Mouse (Mus musculus) forebrain, embryonic 14.5 days (tissue): ENCODE data around the gene Ttc7. TPM values are rescaled to one million over a fixed set of nuclear protein-coding genes. Genes with fewer than 3 reads are reported as not detected.

ENCODE experiments used
- ATAC-seq: fragments of 200-750 bp; cut with Nextera tagmentation; 2 replicates; pipeline ENCODE4 v1.8.0; 2017; ENCODE audit warnings: mild to moderate bottlenecking, moderate library complexity
- DNase-seq: peaks from one replicate; pipeline ENCODE4 v3.0.0-alpha.2; 2015; ENCODE audit warnings: low spot score
- H3K27ac ChIP-seq: fragments of 300-500 bp; sonication (generic); 2 replicates; pipeline ENCODE4 v1.5.1; 2014; ENCODE audit warnings: low read depth, mild to moderate bottlenecking, control low read depth, low read length, moderate library complexity
- H3K27me3 ChIP-seq: fragments of 300-500 bp; sonication (generic); replicated peaks from 2 replicates; pipeline ENCODE4 v1.6.1; 2014; ENCODE audit warnings: low read length, control low read depth, mixed read lengths; ENCODE audit not compliant: control insufficient read depth, insufficient read depth
- H3K36me3 ChIP-seq: fragments of 300-500 bp; sonication (generic); 2 replicates; pipeline ENCODE4 v1.6.1; 2014; ENCODE audit warnings: low read length, control low read depth; ENCODE audit not compliant: control insufficient read depth, insufficient read depth
- H3K4me1 ChIP-seq: fragments of 300-500 bp; sonication (generic); 2 replicates; pipeline ENCODE4 v1.6.1; 2014; ENCODE audit warnings: antibody characterized with exemption, low read length, control low read depth; ENCODE audit not compliant: control insufficient read depth, insufficient read depth
- H3K4me2 ChIP-seq: fragments of 300-500 bp; sonication (generic); 2 replicates; pipeline ENCODE4 v1.6.1; 2014; ENCODE audit warnings: mild to moderate bottlenecking, control low read depth, low read length
- H3K4me3 ChIP-seq: fragments of 300-500 bp; sonication (generic); 2 replicates; pipeline ENCODE4 v1.5.1; 2014; ENCODE audit warnings: low read depth, low read length, control low read depth
- H3K9ac ChIP-seq: fragments of 300-500 bp; sonication (generic); 2 replicates; pipeline ENCODE4 v1.6.1; 2014; ENCODE audit warnings: mild to moderate bottlenecking, low read length, control low read depth, moderate library complexity
- H3K9me3 ChIP-seq: fragments of 300-500 bp; sonication (generic); replicated peaks from 2 replicates; pipeline ENCODE4 v1.6.1; 2016; ENCODE audit warnings: low read length, control low read depth, mixed read lengths; ENCODE audit not compliant: control insufficient read depth
- WGBS: fragments of 180-500 bp; shearing (Covaris S2); extraction: QIAGEN DNeasy Blood & Tissue Kit; methylation state at CpG from one replicate; pipeline ENCODE4 v1.1.7; 2014; 5-methylcytosine and 5-hydroxymethylcytosine counted together
- polyA plus RNA-seq: library from polyadenylated mRNA; unstranded; fragments of >200 nt; fragmentation: Nextera tagmentation; extraction: Ambion mirVana; gene quantifications from 2 replicates; pipeline ENCODE4 v1.2.1, GENCODE M21; 2014

The Ttc7 gene
- 4.1 and 4.8 TPM in 2 replicates for polyA plus RNA-seq

- Histone ChIP-seq H3K9ac (peak within 1 kb of the TSS; percentile 78), H3K9me3 (no peaks in the 10 kb centered on the region), H3K4me3 (peak within 1 kb of the TSS; percentile 66), H3K27ac (peak within 1 kb of the TSS; percentile 61; the same call in 1 of the 2 replicates), H3K36me3 (no peaks in the 10 kb centered on the region), H3K4me1 (peaks cover 9% of the 10 kb centered on the region; the same call in 1 of the 2 replicates), H3K4me2 (peak within 1 kb of the TSS; percentile 76), H3K27me3 (peaks cover 25% of the 10 kb centered on the region)
- DNase-seq (peak; percentile 96), ATAC-seq (peak; percentile 96)
- 0% methylated on average over 34 of the region's 38 CpGs for WGBS
These were observed at the start of gene Ttc7 for GRCm38 (mm10) chr17:87282706-87283053. Gene Ttc7 (plus strand): TSS chr17:87282886.

GRCm38 (mm10) chr17:87235019-87235418 is 47.7 kb upstream of the Ttc7 start:
- no peak for ATAC-seq
- Histone ChIP-seq H3K9me3 (no peaks in the 10 kb centered on the region), H3K27ac (no peak overlapping the region), H3K4me1 (no peaks in the 10 kb centered on the region), H3K4me2 (no peak overlapping the region), H3K4me3 (no peak overlapping the region), H3K9ac (no peak overlapping the region), H3K27me3 (no peaks in the 10 kb centered on the region), H3K36me3 (no peaks in the 10 kb centered on the region)
- WGBS = 93% methylated on average over 6 of the region's 6 CpGs
- no peak for DNase-seq

- H3K27me3 ChIP-seq = no peaks in the 10 kb centered on the region
- 57% methylated on average over 18 of the region's 18 CpGs for WGBS
These were observed 45.7 kb upstream of the Ttc7 start for GRCm38 (mm10) chr17:87236725-87237650.

GRCm38 (mm10) chr17:87237826-87238225 is 44.9 kb upstream of the Ttc7 start:
- Histone ChIP-seq H3K36me3 (no peaks in the 10 kb centered on the region), H3K27ac (no peak overlapping the region), H3K9me3 (no peaks in the 10 kb centered on the region), H3K4me2 (no peak overlapping the region), H3K9ac (no peak overlapping the region), H3K4me1 (no peaks in the 10 kb centered on the region), H3K27me3 (no peaks in the 10 kb centered on the region), H3K4me3 (no peak overlapping the region)
- DNase-seq (no peak), ATAC-seq (no peak)
- WGBS = 89% methylated on average over 11 of the region's 11 CpGs

More at GRCm38 (mm10) chr17:87236725-87237650, 45.7 kb upstream of the Ttc7 start:
- Histone ChIP-seq H3K4me3 (no peak overlapping the region), H3K27ac (no peak overlapping the region), H3K9me3 (no peaks in the 10 kb centered on the region), H3K4me2 (no peak overlapping the region), H3K9ac (no peak overlapping the region), H3K36me3 (no peaks in the 10 kb centered on the region), H3K4me1 (no peaks in the 10 kb centered on the region)
- DNase-seq = peak; percentile 56
- ATAC-seq = peak; percentile 58; the same call in 1 of the 2 replicates

GRCm38 (mm10) chr17:87246103-87246502 is 36.6 kb upstream of the Ttc7 start:
- Histone ChIP-seq H3K27ac (no peak overlapping the region), H3K36me3 (no peaks in the 10 kb centered on the region), H3K9me3 (no peaks in the 10 kb centered on the region), H3K9ac (no peak overlapping the region), H3K4me1 (no peaks in the 10 kb centered on the region), H3K4me2 (no peak overlapping the region), H3K4me3 (no peak overlapping the region), H3K27me3 (no peaks in the 10 kb centered on the region)
- WGBS = 80% methylated on average over 9 of the region's 9 CpGs
- no peak for ATAC-seq
- DNase-seq = no peak

GRCm38 (mm10) chr17:87254384-87254783 is 28.3 kb upstream of the Ttc7 start:
- Histone ChIP-seq H3K9ac (no peak overlapping the region), H3K4me3 (no peak overlapping the region), H3K4me2 (no peak overlapping the region), H3K27me3 (no peaks in the 10 kb centered on the region), H3K27ac (no peak overlapping the region), H3K4me1 (no peaks in the 10 kb centered on the region), H3K9me3 (no peaks in the 10 kb centered on the region), H3K36me3 (peaks cover 50% of the 10 kb centered on the region)
- ATAC-seq (no peak), DNase-seq (no peak)
- 76% methylated on average over 8 of the region's 8 CpGs for WGBS

- ATAC-seq = no peak
These were observed 27.0 kb upstream of the Ttc7 start for GRCm38 (mm10) chr17:87255672-87256071.

GRCm38 (mm10) chr17:87263401-87263800 is 19.3 kb upstream of the Ttc7 start:
- DNase-seq = no peak
- 97% methylated on average over 6 of the region's 6 CpGs for WGBS
- H3K9me3 ChIP-seq = 0 out of 2 replicates have a peak, but pooled peaks cover 6% of the 10 kb centered on the region

More at GRCm38 (mm10) chr17:87255672-87256071, 27.0 kb upstream of the Ttc7 start:
- Histone ChIP-seq H3K9ac (no peak overlapping the region), H3K27me3 (no peaks in the 10 kb centered on the region), H3K4me2 (no peak overlapping the region), H3K4me3 (no peak overlapping the region), H3K9me3 (0 out of 2 replicates have a peak, but pooled peaks cover 3% of the 10 kb centered on the region), H3K27ac (no peak overlapping the region), H3K4me1 (no peaks in the 10 kb centered on the region), H3K36me3 (peaks cover 50% of the 10 kb centered on the region)
- WGBS = 93% methylated on average over 16 of the region's 16 CpGs
- DNase-seq = no peak

More at GRCm38 (mm10) chr17:87263401-87263800, 19.3 kb upstream of the Ttc7 start:
- Histone ChIP-seq H3K4me3 (no peak overlapping the region), H3K27me3 (no peaks in the 10 kb centered on the region), H3K9ac (no peak overlapping the region), H3K27ac (no peak overlapping the region), H3K36me3 (peaks cover 6% of the 10 kb centered on the region), H3K4me1 (peaks cover 10% of the 10 kb centered on the region), H3K4me2 (no peak overlapping the region)
- no peak for ATAC-seq
